Mouse (Mus musculus): ENCODE measurements around the gene Siva1. TPM values are rescaled to one million over a fixed set of nuclear protein-coding genes. Genes with fewer than 3 reads are reported as not detected.

Siva1 gene
- polyA plus RNA-seq (2012; rRNA removed): 86.7 and 92.2 TPM in 2 replicates

DNA sequence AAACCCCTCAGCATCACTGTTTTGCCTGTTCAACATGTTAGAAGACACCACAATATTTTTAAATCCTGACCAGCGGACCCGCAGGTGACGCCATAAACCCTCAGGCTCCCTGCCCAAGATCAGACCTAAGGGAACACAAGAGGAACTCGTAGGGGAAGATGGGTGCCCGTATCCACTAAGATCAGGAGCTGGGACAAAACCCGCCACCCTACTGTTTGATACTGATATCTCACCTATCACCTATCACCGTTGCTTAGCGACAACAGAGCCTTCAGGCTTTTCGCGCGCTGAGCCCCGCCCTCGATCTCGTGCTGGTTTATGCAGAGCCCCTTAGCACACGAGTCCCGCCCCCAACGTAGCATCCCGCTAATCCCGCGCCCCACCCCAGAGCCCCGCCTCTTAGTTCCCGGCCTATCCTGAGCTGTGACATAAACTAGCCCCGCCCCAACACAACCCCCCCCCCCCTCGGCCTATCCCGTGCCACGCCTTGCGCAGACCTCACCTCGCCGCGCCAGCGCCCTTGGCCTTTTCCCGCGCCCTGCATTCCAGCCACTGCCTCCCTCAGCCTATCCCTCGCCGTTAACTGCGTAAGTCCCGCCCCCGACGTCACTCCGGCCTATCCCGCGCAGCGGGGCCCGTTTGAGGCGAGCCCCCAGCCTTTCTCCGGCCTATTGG is at the start of gene Siva1:
TSS of gene Siva1 (plus strand) at position 500 of the 675 bp plus-strand sequence.

DNA sequence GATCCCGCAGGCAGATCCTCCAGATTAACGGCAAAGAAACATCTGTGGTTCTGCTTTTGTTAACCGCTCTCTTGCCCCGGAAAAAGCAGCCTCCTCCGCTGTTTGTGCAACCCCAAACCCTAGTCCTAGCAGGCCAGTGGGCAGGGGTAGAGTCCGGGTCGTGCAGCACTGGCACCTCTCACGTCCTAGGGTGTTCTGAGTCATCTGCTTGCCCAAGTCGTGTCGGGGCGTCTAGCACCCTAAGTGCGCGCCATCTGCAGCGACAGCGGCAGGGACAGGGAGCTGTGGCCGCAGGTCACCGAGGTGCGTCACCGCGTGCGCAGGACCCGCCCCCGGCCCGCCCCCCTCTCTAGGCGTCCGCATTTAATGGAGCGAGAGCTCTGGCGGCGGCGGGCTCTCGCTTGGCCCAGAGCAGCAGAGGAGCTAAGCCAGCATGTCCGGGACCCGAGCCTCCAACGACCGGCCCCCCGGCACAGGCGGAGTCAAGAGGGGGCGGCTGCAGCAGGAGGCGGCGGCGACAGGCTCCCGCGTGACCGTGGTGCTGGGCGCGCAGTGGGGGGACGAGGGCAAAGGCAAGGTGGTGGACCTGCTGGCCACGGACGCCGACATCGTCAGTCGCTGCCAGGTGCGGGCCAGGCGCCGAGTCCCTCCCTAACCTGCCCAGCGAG is 24.7 kb upstream of the Siva1 start, which contains the start of gene Adssl1:
TSS of gene Adssl1 (plus strand) at position 360 of the 668 bp plus-strand sequence.

DNA sequence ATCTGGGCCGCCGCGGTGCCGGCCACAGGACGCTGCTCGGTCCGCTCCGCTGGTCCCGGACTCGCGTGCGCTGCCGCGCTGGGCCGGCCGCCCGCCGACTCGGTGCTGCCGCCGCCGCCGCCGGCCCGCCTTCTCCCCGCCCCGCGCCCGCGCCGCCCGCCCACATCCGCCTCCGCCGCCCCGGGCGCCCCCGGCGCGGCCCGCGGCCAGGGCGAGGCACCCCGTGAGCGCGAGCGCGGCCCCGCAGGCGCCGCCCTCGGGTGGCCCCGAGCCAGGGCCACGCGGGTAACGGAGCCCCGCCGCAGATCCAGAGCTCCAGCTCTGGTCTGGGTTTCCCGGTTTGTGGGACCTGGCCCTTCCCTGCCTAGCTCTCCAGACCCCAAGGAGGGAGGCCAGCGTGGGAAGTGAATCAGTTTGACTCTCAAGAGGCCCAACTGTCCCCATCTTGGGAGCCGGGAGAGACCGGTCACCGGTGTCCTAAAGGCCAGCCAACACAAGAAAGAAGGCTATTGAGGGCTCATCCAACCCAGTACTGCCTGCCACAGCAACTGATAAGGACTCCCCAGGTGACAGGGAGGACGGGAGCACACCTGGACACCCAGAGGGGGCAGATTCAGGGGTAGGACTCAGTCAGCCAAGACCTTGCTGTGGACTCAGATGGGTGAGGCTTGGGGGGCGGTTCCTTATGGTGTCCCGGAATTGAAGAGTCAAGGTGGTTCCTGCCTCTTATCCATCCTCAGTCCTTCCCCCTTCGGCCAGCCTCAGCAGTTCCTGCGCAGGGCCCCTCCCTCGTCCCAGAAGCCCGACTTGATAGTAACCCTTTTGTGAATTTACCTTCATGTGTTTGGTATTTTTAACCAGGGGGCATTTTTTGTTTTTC is 29.9 kb downstream of the Siva1 start, which contains the start of gene Akt1:
TSS of gene Akt1 (minus strand) at position 753 of the 880 bp plus-strand sequence.

DNA sequence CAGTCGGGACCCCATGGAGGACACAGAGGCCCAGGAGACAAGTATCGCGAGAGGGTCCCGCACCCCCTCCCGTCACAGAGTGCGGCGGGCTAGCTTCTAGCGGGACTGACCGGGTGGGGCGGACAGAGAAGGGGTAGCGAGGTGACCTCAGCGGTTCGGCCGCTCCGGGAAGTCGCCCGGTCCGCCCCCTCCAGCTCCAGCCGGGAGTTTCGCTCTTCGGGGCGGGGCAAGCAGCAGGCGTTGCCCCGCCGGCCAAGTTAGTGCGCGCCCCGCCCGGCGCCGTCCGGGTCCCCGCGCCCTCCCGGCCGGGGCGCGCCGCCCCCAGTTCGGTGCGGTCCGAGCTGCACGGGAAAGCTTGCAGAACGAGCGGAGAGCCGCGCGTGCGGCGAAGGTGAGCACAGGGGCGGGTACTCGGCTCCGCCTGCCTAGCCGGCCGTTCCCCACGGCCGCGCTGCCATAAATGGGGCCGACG is 34.1 kb downstream of the Siva1 start, which contains the start of gene Zbtb42:
TSS of gene Zbtb42 (plus strand) at position 274 of the 472 bp plus-strand sequence.

Other genes starting within 250 kb of the Siva1 start
- gene A530016L24Rik, start 155.2 kb upstream of the Siva1 start, polyA plus RNA-seq (2012; rRNA removed): 0.02 and 0.13 TPM in 2 replicates
- gene Tmem179, start 127.9 kb upstream of the Siva1 start, polyA plus RNA-seq (2012; rRNA removed): 34.9 and 36.2 TPM in 2 replicates
- 11.3 and 13.2 TPM in 2 replicates for gene Inf2, start 55.9 kb upstream of the Siva1 start, polyA plus RNA-seq (2012; rRNA removed)
- 2.8 and 6.9 TPM in 2 replicates for gene Adssl1, start 24.6 kb upstream of the Siva1 start, polyA plus RNA-seq (2012; rRNA removed)
- 292 and 299 TPM in 2 replicates for gene Akt1, start 30.2 kb downstream of the Siva1 start, polyA plus RNA-seq (2012; rRNA removed)
- gene Zbtb42, start 34.1 kb downstream of the Siva1 start, polyA plus RNA-seq (2012; rRNA removed): 3.1 and 3.5 TPM in 2 replicates
- 42.5 and 49.1 TPM in 2 replicates for gene Cep170b, start 75.8 kb downstream of the Siva1 start, polyA plus RNA-seq (2012; rRNA removed)
- gene Pld4, start 116.0 kb downstream of the Siva1 start, polyA plus RNA-seq (2012; rRNA removed): 7.8 and 8.3 TPM in 2 replicates
- 1.8 and 3.9 TPM in 2 replicates for gene Ahnak2, start 158.0 kb downstream of the Siva1 start, polyA plus RNA-seq (2012; rRNA removed)
- 10.7 and 11.2 TPM in 2 replicates for gene Clba1, start 164.3 kb downstream of the Siva1 start, polyA plus RNA-seq (2012; rRNA removed)
- 55.2 and 60.5 TPM in 2 replicates for gene Cdca4, start 184.7 kb downstream of the Siva1 start, polyA plus RNA-seq (2012; rRNA removed)
- 0.16 and 0.20 TPM in 2 replicates for gene Gpr132, start 223.5 kb downstream of the Siva1 start, polyA plus RNA-seq (2012; rRNA removed)

All from central nervous system, embryonic 14 days (tissue).